Mouse (Mus musculus): Measurements from ENCODE around the gene Tle2.

Tle2 gene

DNA sequence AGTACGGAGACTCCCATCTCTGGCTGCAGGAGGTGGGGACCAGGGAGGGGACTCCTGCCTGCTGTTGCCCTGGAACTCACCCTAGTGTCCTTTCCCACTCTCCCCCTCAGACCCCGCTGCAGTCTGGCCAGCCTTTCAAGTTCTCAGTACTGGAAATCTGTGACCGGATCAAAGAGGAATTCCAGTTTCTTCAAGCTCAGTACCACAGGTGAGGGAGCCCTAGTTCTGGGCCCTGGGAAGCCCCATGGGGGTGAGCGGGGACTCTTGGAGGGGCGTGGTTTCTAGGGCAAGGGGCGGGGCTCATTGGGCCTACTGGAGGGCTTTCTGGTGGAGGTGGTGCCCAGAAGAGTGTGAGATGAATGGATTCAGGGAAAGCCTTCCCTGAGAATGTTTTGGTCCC lies 1.3 kb downstream of the Tle2 start:
- DNase-seq: peak; percentile 45

DNA sequence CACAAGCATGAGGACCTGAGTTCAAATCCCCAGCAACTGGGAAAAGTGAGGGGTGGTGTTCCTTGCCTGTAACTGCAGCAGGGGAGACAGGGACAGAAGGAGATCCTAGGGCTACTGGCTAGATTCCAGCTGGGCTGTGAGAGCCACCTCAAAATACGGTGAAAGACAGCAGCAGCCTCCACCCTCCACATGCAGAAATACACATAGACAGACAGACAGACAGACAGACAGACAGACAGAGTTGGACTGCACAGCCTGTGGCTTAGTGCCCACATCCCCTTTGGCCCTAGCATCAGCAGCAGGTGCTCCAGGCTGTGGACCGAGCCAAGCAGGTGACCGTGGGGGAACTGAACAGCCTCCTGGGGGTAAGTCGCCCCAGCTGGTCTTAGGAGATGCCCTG lies 5.6 kb downstream of the Tle2 start:
- no peak for DNase-seq

DNA sequence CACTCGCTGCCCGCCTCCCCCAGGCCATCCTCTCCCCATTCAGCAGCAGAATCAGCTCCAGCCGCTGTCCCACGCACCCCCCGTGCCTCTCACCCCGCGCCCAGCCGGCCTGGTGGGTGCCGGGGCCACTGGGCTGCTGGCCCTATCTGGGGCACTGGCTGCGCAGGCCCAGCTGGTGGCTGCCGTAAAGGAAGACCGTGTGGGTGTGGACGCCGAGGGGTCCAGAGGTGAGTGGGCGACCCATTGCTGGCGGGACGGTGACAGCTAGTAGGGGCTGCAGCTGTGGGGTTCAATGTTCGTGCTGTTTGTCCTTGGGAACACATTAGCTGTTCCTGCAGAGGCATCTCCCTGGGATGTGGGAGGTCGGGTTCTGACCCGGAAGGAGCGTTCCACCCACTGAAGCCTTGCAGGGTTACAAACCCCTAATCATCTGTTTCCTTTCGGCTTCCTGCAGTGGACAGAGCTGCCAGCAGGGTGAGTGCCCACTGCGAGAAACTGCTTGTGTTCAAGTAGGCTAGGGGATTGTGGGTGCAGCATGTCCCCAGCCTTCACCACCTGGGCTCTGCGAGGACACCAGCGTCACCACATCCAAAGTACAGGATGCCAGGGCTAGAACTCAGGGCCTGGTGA lies 6.2 kb downstream of the Tle2 start:
- DNase-seq: peak; percentile 63

DNA sequence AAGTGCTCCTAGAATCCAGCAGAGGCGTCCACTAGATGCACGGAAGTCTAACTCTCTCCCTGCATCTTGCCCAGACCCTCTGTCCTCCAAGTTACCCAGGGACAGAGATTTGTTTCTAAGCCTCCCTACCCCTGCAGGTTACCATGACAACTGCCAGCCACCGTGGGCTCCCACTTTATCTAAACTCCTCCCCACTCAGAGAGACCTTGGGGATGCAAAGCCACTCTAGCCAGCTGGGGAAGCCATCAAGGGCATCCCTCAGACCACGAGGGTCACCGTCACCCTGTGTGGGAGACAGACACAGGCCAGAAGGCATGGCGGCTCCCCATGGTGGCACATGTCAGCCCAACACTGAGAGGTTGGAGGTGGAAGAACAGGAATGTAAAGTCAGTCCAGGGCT lies 9.0 kb downstream of the Tle2 start:
- DNase-seq: no peak

DNA sequence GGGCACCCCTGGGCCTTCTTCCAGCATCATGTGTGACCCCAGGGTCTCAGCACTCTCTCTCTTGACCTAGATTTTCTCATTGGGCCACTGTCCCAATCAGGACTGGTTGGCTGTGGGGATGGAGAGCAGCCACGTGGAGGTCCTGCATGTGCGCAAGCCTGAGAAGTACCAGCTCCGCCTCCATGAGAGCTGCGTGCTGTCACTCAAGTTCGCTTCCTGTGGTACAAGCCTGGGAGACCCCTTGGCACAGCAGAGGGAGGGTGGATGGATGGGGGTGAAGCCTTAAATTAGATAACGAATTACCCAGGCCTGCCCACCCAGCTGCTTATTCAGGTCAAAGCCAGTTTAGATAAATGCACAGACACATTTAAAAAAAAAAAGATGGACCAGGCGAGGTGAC lies 14.4 kb downstream of the Tle2 start:
- no peak for DNase-seq

DNA sequence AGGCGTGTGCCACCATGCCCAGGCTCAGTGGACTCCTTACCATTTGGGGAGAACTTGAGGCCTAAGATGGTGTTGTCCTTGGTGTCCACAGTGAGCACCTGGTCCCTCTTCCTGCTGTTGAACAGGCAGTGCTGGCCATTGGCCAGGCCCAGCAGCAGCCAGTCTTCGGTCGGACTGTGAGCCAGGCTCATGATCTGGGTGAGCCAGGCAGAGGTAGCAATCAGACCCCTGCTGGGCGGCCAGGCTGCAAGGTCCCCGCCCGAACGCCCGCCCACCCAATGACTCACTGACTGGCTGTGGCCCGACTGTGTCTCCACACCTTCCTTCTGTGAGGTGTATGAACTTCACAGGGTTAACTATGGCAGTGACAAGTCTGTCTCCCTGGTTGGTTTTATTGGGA lies 17.5 kb downstream of the Tle2 start:
- no peak for DNase-seq

DNA sequence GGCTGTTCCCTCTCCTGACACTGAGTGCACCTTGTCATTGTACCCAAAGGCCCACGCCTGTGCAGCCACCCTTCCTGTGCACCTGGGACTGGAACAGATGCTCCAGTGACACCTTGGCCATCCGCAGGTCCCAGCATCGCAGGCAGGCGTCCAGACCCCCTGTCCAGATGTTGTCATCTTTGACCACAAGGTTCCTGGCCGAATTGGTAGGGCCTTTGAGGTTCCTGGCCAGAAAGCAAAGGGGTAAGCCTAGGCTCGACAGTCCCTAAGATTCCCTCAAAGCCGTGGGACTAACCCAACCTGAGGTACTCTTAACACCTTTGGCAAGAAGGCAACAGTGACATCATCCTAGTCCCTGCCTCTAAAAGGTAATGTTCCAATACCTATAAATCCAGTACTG lies 18.3 kb downstream of the Tle2 start:
- no peak for DNase-seq

DNA sequence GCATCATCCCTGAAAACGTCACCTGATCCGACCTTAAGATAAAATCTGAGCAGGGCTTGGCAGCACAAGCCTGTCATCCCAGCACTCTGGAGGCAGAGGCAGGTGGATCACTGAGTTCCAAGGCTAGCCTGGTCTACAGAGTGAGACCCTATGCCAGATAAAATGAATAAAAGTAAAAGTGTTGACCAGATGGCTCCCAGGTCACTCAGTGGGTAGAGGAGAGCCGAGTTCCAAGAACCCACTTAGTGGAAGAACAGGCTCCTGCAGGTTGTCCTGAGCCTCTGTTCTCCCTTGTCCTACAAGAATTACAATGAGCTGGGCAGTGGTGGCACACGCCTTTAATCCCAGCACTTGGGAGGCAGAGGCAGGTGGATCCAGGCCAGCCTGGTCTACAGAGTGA lies 18.9 kb downstream of the Tle2 start:
- DNase-seq: no peak

DNA sequence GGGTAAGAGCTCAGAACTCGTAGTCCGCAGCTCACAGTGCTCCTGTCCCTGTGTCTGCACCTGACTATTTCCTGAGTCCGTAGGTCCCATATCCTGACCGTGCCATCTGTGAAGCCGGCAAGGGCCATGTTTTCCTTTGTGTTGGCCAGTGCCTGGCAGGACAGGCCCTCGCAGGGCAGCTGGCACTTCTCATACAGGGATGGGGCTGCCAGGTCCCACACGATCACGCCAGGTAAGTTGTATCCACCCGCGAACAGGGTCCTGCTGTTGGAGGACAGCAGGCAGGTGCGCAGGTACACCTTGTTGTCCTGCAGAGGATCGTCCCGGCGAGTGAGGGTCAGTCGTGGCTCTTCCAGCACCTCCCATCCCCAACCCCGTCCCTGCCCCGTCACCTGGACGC lies 19.6 kb downstream of the Tle2 start:
- no peak for DNase-seq

DNA sequence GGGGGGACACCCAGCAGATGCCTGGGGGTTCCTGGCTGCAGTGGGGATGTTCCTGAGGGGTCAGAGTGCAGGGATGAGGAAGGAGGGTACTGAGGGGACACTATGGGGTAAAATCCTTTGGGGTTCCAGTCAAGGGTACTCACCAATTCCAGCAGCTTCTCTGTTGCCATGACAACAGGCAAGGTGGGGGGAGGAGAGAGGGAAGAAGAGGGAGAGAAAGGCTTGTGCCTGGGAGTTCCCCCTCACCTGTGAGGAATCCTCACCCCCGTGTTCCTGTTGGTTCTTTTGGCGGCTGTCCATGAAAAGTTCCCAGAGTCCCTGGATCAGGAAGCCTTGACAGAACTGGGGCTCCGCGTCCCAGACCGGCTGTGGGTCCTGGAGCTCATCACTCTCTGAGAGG lies 21.2 kb downstream of the Tle2 start:
- no peak for DNase-seq

DNA sequence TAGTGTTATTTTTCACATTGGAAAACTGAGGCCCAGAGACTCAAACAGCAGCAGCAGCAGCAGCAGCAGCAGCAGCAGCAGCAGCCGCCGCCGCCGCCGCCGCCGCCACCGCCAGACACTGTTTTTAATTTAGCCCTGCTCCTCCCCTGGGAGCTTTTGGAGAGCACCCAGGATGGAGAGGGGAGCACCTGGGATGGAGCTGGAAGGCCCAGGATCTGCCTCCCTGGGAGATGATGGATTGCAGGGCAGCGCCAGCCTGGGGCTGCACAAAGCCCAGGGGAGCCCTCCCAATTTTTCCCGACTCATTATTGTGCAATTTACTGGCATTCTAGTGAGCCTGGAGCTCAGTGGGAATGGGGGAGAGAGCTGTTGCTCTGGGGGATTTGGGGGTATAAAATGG lies 22.2 kb downstream of the Tle2 start:
- no peak for DNase-seq

DNA sequence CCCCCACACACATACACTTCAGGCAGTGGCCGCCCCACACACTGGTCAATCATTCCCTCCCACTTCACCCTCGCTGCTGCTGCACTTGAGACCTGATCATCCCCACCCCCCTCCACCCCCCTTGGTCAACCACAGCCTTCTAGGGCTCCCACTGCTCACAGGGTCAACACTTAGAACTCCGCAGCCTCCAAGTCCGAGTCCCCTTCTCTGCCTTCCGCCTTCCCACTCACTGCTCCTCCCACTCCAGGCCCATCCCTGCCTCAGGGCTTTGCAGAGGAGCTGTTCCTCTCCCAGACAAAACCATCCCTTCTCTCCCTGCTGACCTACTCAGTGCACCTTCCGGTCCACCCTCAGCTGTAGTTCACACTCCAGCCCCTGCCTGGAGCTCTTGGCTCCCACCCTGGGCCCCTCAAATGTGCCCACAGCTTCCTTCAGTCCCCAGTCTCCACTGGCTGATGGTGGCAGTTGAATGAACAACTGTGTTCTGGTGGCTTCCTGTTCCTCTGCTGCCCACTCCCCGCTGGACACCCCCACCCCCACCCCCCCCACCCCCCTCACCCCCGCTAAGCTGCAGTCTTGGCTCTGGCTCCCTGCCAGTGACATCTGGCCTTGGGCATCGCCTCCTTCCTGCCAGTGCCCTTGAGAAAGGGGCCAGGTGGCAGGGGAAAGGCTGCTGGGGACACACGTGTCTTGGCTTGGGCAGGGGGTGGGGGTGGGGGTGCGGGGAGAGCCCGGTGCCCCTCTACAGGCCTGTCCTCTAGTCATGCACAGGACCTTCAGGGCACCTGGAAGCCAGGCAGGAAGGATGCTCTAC lies 23.0 kb downstream of the Tle2 start:
- peak; percentile 31 for DNase-seq

DNA sequence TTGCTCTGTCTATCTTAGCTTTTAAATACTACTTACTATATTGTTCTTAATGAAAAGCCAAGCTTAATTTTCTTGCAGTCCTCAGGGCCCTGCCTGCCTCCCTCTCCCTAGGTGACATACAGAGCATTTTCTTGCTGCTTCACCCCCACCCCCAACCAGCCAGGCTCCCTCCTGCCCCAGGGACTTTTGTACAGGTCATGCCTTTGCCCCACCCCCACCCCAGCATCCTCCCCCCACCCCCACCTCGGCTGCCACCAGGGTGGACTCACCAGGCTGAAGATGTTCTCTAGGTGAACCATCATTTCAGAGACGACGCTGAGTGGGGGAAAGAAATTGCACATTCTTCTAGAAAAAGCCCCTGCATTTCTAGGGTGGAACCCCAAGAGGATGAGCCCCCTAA lies 24.0 kb downstream of the Tle2 start:
- no peak for DNase-seq

DNA sequence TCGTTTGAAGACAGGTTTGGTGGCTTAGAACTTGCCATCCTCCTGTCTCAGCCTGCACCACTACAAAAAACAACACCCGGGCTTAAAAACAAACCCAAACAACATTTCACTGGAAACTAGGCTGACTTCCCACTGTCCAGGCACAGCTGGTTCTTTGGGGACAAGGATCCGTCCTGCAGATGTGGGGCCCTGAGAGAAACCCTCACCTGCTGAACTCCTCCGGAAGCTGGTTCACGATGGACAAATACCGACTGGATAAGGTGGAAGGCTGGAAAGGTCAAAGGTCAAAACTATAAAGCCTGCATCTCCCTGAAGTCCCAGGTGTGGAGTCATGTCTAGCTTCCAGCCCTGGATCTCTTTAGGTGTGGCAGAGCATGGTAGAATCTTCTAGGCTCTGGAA lies 24.5 kb downstream of the Tle2 start:
- DNase-seq: no peak

DNA sequence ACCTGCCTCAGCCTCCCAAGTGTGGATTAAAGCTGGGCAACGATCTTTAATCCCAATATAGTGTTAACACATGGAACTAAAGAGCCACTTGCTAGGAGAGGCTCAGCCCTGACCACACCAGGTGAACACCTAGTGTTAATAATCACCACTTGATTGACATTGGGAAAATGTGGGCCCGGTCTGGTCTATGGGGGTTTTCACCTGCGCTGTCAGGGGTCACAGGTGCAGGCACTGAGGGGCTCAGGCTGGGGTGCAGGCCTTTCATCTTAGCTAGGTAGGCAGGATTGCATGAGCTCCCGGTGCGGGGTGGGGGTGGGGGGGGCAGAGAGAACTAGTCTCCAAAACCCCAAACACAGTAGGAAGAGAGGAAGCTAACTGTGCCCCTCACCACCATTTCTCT lies 25.3 kb downstream of the Tle2 start:
- no peak for DNase-seq

DNA sequence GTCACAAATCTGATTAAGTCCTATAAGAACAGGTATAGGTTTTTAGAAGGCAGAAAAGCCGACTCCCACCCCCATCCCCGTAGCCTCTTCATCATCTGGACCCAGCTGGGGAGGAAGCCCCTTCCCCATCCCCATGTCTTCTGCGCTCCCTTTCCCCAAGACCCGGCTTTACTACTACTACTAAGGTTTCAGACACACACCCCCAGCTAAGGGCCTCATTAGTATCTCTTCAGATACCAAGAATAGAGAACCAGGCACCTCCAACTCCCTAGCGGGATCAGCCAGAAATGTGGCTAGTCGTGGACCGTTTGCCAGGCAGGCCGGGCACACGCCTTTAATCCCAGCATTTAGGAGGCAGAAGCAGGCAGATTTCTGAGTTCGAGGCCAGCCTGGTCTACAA lies 25.7 kb downstream of the Tle2 start:
- DNase-seq: no peak

DNA sequence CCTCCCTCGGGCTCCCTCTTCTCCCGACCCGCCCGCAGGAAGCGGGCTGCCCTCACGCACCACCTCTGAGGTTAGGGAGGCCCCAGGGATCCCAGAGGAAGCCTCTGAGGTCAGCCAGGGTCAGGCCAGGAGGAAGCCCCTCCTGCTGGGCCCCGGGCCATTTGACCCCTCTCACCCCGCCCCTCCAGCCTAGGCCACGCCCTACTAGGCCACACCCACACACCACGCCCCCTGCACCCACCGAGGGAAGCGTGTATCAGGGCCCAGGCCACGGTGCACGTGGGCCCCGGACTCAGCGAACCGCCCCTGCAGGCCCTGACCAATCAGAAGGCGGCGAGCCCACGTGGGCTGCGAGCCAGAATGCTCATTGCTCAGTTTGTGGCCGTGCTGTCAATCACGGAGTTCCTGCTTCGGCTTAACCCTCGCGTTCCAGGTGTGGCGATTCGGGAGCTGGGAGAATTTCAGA lies 26.4 kb downstream of the Tle2 start, which contains the start of gene Tle6:
TSS of gene Tle6 (minus strand) at position 336 of the 466 bp plus-strand sequence.
- peak; percentile 96 for DNase-seq

DNA sequence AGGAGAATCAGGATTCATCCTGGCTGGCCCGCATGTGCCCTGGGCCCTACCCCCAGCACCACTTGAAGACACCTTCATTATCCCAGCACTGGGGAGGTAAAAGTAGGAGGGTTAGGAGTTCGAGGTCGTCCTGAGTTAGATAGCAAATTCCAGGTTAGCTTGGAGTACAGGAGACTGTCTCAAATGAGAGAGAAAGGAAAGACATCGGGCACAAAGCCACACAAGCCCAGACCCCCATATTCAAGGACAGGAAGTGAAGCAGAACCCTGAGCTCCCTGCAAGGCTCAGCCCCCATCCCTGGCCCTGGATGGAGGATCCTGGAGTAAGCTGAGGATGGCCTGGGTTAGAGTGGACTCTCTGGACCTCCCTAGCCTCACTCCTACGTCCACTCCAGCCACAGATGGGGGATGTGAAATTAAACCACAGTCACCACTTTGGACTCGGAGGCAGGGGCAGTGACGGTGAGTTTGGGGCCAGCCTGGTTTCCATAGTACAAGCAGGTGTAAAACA lies 27.1 kb downstream of the Tle2 start:
- DNase-seq: no peak

DNA sequence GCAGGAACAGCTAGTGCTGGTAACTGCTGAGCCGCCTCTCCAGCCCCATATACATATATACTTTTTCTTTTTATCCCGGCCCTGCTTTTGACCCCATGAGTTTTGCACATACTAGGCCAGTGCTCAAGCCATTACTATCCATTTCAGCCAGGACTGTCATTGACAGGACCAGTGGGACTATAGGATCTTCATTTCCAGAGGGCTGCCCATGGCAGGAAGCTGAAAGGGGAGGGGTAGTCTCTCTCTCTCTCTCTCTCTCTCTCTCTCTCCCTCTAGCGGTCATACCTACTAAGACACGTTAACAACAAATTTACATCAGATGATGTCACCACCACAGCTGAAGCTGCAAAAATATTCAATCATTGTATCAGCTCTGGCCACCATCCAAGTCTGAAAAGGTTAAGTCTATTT lies 28.4 kb downstream of the Tle2 start:
- DNase-seq: peak; percentile 44

DNA sequence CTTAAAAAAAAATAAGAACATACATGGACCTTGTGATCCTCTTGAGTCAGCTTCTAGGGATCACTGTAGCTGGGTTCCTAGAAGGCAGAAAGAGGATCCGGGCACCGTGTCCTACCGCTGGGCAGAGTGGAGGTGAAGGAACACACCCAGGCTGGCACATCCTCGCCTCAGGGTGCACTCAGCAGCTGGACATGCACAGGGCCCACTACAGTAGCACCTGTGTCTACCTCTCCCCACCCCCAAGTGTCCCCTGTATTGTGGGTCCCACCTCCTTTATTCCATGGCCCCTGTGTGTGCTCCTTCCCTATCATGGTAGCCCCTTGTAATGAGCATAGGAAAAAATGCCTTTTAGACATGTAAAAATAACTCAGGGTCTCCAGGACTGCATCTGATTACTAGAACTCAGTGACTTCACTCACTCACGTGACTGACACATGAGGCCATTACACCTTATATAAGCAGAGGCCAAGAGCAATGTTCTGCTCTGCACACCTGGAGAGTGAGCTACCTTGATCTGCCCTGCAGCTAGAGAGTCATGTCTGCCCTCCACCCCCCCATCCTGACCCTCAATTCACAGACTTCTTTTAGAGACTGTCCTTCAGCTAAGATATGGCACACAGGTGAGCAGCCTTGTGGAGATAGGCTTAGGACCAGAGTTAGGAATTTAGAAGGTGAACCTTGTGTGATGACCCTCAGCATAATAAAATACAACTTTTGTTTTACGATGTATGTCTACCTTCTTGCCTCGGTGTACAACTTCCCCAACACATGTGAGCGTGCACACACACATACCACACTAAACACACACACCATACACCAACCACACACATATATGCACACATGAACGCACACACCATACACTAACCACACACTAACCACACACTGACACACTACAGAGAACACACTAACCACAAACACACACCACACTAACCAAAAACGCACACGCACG lies 29.9 kb downstream of the Tle2 start:
- no peak for DNase-seq

DNA sequence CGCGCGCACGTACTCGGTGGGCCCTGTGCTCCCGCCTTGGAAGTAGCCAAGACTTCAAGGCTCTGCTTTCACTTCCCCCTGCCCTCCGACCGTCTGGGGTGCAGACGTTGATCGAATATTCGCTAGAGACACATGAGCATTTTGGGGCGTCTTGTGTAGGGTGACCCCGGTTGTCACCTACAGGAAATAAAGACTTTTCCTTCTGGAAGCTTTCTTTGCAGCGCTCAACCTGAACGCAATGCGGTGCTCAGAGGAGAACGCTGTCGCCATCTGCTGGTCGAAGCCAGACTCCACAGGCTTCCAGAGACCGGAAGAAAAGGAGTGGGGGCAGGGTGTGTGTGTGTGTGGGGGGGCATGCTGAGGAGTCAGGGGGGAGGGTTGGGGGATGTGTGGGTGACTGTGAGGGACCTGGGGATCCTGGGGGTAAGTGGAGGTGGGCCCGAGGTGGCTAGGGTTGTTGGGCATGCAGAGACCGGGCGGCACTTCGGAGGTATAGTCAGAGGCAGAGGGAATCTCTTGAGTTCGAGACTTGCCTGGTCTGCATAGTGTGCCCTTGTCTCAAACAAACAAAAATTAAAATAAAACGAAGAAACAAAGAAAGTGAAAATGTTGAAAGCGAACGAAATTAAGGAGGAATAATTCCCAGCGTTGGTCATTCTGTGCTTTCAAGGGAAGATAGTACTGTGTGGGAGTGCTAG lies 30.8 kb downstream of the Tle2 start:
- DNase-seq: peak; percentile 90

DNA sequence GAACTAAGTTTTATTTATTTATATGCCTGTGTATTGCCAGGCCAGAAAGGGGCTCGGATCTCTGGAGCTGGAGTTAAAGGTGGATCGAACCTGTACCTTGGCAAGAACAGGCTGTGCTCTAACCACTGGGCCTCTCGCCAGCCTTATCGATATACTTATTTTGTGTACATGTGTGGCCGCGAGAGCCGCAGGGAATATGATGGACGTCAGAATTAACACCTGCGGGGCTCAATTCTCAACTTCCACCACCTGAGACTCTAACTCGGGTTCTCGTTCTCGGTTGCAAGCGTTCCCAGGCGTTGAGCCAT lies 31.3 kb downstream of the Tle2 start:
- no peak for DNase-seq
